Mouse (Mus musculus): ENCODE measurements around the gene Dnah11. TPM values are rescaled to one million over a fixed set of nuclear protein-coding genes. Genes with fewer than 3 reads are reported as not detected.
"Not testable (repeated sequence)": the region's sequence is repeated elsewhere in the genome, so short reads cannot be mapped to it uniquely, and the experiment has no call there.

The Dnah11 gene
- total RNA-seq, 4 experiments from 2014 or later = 0.03 TPM; not detected in 3

GRCm38 (mm10) chr12:117973712-117974111 is 225.1 kb downstream of the Dnah11 start:
- DNase-seq (ENCODE audit: low spot score) = no peak

- no peak for DNase-seq (ENCODE audit: low spot score)
Observed at GRCm38 (mm10) chr12:117962698-117963097, 236.1 kb downstream of the Dnah11 start.

GRCm38 (mm10) chr12:117959213-117959612 is 239.6 kb downstream of the Dnah11 start:
- no peak for DNase-seq (ENCODE audit: low spot score)

- DNase-seq (ENCODE audit: low spot score) = no peak
Observed at GRCm38 (mm10) chr12:117946823-117947704, 251.8 kb downstream of the Dnah11 start.

DNA sequence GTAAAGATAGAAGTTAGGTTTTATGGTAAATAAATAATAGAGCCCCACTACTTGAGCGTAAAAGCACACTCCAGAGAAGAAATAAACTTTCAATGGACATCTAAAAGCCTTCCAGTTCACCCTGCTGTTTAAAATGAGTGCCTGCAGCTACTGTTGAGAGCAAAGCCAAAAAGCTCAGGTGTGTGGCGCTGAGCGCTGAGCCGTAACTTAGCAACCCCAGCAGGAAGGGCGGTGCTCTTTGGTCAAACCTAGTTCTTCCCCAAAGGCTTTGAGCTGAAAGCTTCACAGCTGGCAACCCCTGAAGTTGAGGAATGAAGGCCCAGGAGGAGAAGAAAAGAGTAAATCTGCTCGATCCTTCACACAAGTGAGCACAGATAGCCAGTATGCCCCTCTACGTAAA is 256.9 kb downstream of the Dnah11 start:
- DNase-seq (ENCODE audit: low spot score) = no peak

DNA sequence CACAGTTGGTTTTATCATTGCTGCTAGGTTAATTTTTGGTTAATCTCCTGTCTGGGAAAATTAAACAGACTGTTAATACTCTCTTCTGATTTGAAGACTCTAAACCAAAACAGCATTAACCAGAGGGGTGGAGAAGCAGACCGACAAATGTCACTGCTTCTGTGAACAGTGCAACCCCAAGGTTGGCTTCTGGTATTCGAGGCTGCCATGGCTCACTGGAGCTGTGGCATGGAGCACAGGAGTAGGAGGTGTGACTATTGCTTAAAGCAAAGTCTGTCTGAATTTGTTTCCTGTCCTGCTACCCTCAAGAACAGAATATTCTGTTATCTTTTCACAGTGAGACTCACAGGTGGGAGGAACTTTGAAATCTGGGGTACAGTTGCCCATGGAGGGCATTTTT is 260.6 kb downstream of the Dnah11 start:
- no peak for DNase-seq (ENCODE audit: low spot score)

DNA sequence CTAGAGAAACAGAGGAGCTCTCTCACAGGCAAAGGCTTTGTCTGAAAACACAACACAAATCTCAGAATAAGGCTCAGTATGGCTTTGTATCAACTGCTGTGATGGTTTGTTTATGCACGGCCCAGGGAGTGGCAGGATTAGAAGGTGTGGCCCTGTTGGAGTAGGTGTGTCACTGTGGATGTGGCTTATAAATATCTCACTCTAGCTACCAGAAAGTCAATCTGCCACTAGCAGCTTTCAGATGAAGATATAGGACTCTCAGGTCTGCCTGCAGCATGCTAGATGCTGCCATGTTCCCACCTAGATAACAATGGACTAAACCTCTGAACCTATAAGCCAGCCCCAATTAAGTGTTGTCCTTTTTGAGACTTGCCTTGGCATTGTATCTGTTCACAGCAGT is 266.8 kb downstream of the Dnah11 start:
- no peak for DNase-seq (ENCODE audit: low spot score)

- no peak for DNase-seq (ENCODE audit: low spot score)
Observed at GRCm38 (mm10) chr12:117929768-117930167, 269.1 kb downstream of the Dnah11 start.

- DNase-seq (ENCODE audit: low spot score) = no peak
Observed at GRCm38 (mm10) chr12:117915826-117916588, 282.8 kb downstream of the Dnah11 start.

DNA sequence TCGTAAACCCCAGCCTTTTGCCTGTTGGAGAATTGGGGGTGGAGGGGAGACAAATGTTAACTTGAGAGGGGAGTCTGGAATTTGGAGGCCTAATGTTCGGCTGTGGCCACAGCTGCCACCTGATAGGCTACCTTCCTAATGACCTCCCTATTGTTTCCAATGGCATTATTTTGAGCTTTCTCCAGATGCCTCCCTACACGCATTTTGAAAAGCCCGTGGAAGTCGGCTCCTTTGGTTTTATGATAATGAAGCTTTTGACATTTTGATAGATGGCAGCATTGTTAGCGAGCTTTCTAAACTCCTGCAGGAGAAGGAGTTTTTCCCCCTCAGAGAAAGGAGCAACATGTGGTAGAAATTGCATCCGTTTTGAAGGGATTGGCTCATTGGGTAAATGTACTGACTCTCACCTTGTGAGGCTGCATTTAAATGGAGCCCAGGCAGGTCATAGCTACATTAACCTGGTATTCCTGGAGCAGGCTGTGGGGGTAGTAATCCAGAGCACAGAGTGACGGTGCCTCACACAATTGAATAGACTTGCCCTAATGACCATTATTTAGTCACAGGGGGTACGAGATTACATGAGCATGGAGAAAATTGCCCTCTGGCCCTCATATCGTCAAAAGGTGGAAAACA is 284.1 kb downstream of the Dnah11 start:
- no peak for DNase-seq (ENCODE audit: low spot score)

DNA sequence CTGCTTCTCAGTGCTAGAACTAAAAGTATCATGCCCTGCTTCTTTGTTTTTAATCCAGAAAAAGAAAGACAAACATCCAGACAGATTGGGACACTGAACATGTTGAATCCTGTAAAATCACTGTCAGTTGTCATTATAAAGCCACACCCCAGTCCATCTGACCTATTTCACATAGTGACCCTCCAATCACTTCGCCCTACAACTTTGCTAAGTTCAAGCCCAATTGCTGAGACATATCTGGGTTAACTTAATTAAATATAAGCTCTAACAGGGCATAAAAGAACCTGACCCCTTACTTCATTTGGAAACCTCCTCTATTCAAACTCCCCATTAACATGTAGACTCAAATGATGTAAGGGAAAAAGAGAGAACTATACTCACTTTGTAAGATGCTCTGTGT is 287.4 kb downstream of the Dnah11 start:
- no peak for DNase-seq (ENCODE audit: low spot score)

- not testable (repeated sequence) for DNase-seq (ENCODE audit: low spot score)
Observed at GRCm38 (mm10) chr12:117905232-117905840, 293.5 kb downstream of the Dnah11 start.

DNA sequence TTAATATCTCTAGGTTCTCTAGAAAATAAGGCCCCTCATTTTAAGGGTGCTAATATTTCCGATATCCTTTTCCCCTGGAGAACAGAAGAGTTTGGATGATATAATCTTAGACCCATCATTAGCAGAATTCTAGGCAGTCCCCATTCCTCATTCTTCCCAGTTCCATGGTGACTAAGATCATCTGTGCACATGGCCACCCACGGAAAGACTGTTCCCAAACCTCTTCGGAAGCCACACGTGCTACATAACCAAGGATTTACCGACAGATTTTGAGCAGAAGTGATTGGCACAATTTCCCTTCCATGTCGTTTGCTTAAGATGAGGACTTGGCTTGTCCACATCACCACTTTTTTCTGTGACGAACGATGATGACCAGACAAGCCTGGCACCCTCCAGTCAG is 295.2 kb downstream of the Dnah11 start:
- DNase-seq (ENCODE audit: low spot score) = no peak

DNA sequence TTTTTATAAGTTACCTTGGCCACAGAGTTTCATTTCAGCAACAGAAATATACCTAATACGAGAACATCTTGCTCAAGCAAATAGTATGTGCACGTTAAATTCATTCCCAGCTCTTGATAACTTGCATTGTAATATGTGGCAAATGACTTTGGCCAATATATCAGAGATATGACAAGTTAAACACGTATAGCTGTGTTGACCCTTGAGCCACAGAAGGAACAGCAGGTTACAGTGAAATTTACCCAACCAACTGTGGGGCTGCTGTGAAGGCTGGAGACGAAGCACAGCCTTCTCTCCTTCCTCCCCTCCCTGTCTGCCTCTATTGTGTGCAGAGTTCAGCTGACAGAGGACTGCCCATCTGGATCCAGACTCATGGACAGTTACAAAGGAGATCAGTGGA is 297.5 kb downstream of the Dnah11 start:
- not testable (repeated sequence) for DNase-seq (ENCODE audit: low spot score)

- DNase-seq (ENCODE audit: low spot score) = not testable (repeated sequence)
Observed at GRCm38 (mm10) chr12:117900798-117901197, 298.0 kb downstream of the Dnah11 start.

DNA sequence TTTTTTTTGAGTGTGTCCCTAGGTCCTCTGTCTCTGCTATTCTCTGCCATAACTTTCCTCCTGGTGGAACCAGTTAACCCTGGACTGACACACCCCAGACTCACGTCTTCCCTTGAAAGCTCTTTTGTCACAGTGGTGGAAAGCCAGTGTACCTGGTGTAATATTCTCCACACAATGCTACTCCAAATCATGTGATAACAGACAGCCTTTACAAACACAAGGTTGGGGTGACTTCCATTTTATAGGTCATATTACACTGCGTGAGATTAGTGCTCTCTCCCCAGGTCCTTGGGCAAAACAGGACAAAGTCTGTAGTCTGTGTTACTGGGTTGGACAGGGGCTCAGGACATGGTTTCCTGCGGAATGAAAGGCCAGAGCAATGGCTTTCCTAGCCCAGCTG is 311.4 kb downstream of the Dnah11 start:
- no peak for DNase-seq (ENCODE audit: low spot score)

DNA sequence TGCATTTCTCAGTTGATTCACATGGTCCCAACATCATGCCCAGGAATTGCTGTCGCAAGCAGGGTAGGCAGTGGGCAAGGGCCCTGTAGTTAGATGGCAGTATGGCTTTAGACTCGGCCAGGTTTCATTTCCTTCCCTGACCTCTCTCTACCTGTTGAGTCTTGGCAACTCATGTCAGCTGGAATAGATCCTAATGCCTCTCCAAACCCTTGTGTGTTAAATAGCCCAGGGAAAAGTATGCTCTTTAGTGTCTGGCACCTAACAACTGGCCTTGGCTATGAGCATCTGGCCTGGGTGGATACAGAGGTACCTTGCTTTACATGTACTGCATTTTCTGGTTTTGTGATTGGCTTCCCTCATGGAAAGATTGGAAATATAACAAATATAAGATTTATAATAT is 314.2 kb downstream of the Dnah11 start:
- DNase-seq (ENCODE audit: low spot score) = no peak

GRCm38 (mm10) chr12:117878341-117878740 is 320.5 kb downstream of the Dnah11 start:
- DNase-seq (ENCODE audit: low spot score) = no peak

GRCm38 (mm10) chr12:117872265-117872664 is 326.6 kb downstream of the Dnah11 start:
- no peak for DNase-seq (ENCODE audit: low spot score)

DNA sequence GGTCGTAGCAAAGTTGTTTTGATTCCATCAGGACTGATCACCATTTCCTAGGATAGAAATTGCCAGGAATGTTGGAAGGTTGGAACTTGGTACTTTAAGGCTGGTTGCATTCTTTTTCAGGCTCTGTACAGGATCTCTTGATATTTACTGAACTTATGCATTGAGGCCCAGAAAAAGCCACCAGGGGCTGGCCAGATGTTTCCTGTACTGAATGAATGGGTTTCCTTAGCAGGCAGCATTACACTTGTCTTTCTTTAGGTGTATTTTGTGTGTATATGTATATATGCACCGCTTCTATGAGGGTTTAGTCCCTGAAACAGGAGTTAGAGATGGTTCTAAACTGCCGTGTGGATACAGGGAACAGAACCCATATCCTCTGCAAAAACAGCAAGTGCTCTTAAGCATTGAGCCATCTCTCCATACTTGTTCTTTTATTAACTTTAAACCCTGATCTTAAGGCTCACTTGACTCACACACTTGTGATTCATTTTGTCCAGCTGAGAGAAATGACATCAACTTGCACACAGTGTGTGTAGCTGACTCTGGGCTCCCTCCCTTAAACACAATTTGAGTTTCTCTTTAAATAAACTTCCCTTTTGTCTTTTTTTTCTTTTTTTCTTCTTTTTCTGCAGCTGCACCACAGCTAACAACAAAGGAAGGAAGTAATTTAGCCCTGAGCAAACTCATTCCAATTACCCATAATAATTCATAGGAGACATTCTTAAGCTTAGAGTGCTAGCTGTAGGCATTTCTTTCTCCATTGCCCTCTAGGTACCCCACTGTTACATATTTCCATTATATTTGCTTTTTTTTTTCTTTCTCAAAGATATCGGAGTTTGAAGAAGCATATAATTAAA is 330.9 kb downstream of the Dnah11 start:
- no peak for DNase-seq (ENCODE audit: low spot score)

GRCm38 (mm10) chr12:117862655-117863054 is 336.2 kb downstream of the Dnah11 start:
- DNase-seq (ENCODE audit: low spot score) = no peak
